Mouse (Mus musculus) embryonic facial prominence, embryonic 14.5 days (tissue): ENCODE data around the gene Kcna3. TPM values are rescaled to one million over a fixed set of nuclear protein-coding genes. Genes with fewer than 3 reads are reported as not detected.

ENCODE experiments used
- ATAC-seq: fragments of 200-750 bp; cut with Nextera tagmentation; 2 replicates; pipeline ENCODE4 v1.8.0; 2017; ENCODE audit warnings: low read depth, moderate number of reproducible peaks, moderate TSS enrichment
- DNase-seq: peaks from one replicate; pipeline ENCODE4 v3.0.0-alpha.2; 2015; ENCODE audit warnings: low spot score
- H3K27ac ChIP-seq: fragments of 300-500 bp; sonication (generic); replicated peaks from 2 replicates; pipeline ENCODE4 v1.5.1; 2014; ENCODE audit warnings: low read depth, mild to moderate bottlenecking, low read length, moderate library complexity
- H3K27me3 ChIP-seq: fragments of 300-500 bp; sonication (generic); replicated peaks from 2 replicates; pipeline ENCODE4 v1.6.1; 2014; ENCODE audit warnings: low read length; ENCODE audit not compliant: control insufficient read depth, insufficient read depth
- H3K36me3 ChIP-seq: fragments of 300-500 bp; sonication (generic); 2 replicates; pipeline ENCODE4 v1.6.1; 2014; ENCODE audit warnings: low read length, mixed read lengths; ENCODE audit not compliant: control insufficient read depth, insufficient read depth
- H3K4me1 ChIP-seq: fragments of 300-500 bp; sonication (generic); 2 replicates; pipeline ENCODE4 v1.6.1; 2014; ENCODE audit warnings: antibody characterized with exemption, low read length; ENCODE audit not compliant: control insufficient read depth, insufficient read depth
- H3K4me2 ChIP-seq: fragments of 300-500 bp; sonication (generic); 2 replicates; pipeline ENCODE4 v1.6.1; 2014; ENCODE audit warnings: low read depth, mild to moderate bottlenecking, low read length, moderate library complexity, mixed read lengths
- H3K4me3 ChIP-seq: fragments of 300-500 bp; sonication (generic); 2 replicates; pipeline ENCODE4 v1.5.1; 2014; ENCODE audit warnings: low read depth, mild to moderate bottlenecking, low read length
- H3K9ac ChIP-seq: fragments of 300-500 bp; sonication (generic); 2 replicates; pipeline ENCODE4 v1.6.1; 2014; ENCODE audit warnings: low read depth, mild to moderate bottlenecking, low read length, moderate library complexity, mixed read lengths
- H3K9me3 ChIP-seq: fragments of 300-500 bp; sonication (generic); 2 replicates; pipeline ENCODE4 v1.6.1; 2016; ENCODE audit warnings: low read length; ENCODE audit not compliant: control insufficient read depth
- WGBS: fragments of 180-500 bp; shearing (Covaris S2); extraction: QIAGEN DNeasy Blood & Tissue Kit; methylation state at CpG from one replicate; pipeline ENCODE4 v1.1.7; 2014; 5-methylcytosine and 5-hydroxymethylcytosine counted together
- polyA plus RNA-seq: library from polyadenylated mRNA; unstranded; fragments of >200 nt; fragmentation: Nextera tagmentation; extraction: Ambion mirVana; gene quantifications from 2 replicates; pipeline ENCODE4 v1.2.1, GENCODE M21; 2014

Kcna3 gene
- polyA plus RNA-seq, 1 experiment from 2014 or later: 1.0 TPM

DNA sequence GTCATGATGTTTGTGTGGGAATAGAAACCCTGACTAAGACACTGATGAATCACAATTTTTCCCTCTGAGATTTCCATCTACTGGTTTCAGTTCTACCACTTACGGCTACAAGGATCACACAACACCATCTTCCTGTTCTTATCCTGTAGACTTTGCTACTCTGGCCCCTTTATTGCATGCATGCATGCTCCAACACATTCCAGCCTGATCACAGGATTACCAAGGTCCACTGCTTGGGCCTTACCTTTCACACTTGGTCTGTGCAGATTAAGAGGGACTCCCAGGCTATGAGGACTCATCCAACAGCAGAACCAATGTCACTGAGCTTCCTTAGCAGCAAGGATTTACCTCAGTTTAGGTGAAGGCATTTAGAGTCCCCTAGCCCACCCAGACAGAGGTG is 39.7 kb downstream of the Kcna3 start:
- ATAC-seq: no peak
- no peak overlapping the region for H3K9ac ChIP-seq
- DNase-seq: no peak
- H3K36me3 ChIP-seq: no peaks in the 10 kb centered on the region
- no peaks in the 10 kb centered on the region for H3K9me3 ChIP-seq
- no peak overlapping the region for H3K4me2 ChIP-seq
- H3K27ac ChIP-seq: no peak overlapping the region
- H3K27me3 ChIP-seq: no peaks in the 10 kb centered on the region
- H3K4me1 ChIP-seq: no peaks in the 10 kb centered on the region
- 76% methylated on average over 1 of the region's 1 CpGs for WGBS
- H3K4me3 ChIP-seq: no peak overlapping the region

DNA sequence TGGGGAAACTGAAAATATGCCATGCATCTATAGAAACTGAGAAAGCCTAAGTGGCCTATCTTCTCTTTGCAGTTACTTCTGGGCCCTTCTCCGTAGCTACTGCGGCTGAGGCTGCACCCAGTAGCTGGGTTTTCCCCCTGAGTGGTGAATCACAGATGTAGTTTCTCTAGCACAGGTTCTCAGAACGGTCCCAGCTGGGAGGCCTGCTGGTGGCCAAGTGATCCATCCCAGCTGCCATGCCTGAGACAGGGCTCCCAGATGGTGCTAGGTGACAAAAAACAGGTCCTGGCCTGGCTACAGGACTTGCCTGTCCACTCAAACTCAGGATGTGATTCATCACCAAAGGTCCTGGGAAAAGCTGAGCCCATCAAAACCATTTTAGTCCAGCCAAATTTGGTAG is 40.7 kb downstream of the Kcna3 start:
- ATAC-seq: no peak
- no peak overlapping the region for H3K9ac ChIP-seq
- no peaks in the 10 kb centered on the region for H3K9me3 ChIP-seq
- no peak overlapping the region for H3K4me3 ChIP-seq
- H3K4me2 ChIP-seq: no peak overlapping the region
- no peaks in the 10 kb centered on the region for H3K36me3 ChIP-seq
- no peaks in the 10 kb centered on the region for H3K4me1 ChIP-seq
- H3K27ac ChIP-seq: no peak overlapping the region
- 83% methylated on average over 3 of the region's 3 CpGs for WGBS
- no peak for DNase-seq
- no peaks in the 10 kb centered on the region for H3K27me3 ChIP-seq

DNA sequence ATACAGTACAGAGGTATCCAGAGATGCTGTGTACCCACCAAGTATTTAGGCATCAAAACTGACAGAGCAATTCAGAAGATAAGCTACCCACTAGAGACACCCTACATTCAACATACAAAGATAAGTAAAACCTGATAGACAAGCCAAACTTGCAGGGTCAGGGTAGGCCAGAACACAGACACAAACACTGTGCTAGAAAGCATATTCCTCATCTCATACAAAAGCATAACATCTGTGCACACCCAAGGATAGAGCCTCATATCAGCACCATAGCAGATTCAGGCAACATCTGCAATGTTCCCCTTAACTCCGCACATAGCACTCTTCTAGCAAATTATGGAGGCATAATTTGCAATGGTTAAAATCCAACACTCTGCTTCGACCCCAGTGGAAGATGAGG is 41.1 kb downstream of the Kcna3 start:
- H3K4me3 ChIP-seq: no peak overlapping the region
- H3K4me1 ChIP-seq: no peaks in the 10 kb centered on the region
- H3K36me3 ChIP-seq: no peaks in the 10 kb centered on the region
- no peak overlapping the region for H3K27ac ChIP-seq
- WGBS: 95% methylated on average over 2 of the region's 2 CpGs
- ATAC-seq (no peak), DNase-seq (no peak)
- H3K9ac ChIP-seq: no peak overlapping the region
- no peak overlapping the region for H3K4me2 ChIP-seq
- H3K27me3 ChIP-seq: no peaks in the 10 kb centered on the region
- H3K9me3 ChIP-seq: no peaks in the 10 kb centered on the region

- no peaks in the 10 kb centered on the region for H3K27me3 ChIP-seq
- no peak overlapping the region for H3K9ac ChIP-seq
- H3K4me3 ChIP-seq: no peak overlapping the region
- no peaks in the 10 kb centered on the region for H3K36me3 ChIP-seq
- ATAC-seq (no peak), DNase-seq (no peak)
- no peaks in the 10 kb centered on the region for H3K9me3 ChIP-seq
- H3K4me2 ChIP-seq: no peak overlapping the region
- no peak overlapping the region for H3K27ac ChIP-seq
- H3K4me1 ChIP-seq: no peaks in the 10 kb centered on the region
- 79% methylated on average over 3 of the region's 3 CpGs for WGBS
Measured at GRCm38 (mm10) chr3:107080803-107081202, 44.8 kb downstream of the Kcna3 start.

- Histone ChIP-seq H3K27ac (no peak overlapping the region), H3K4me2 (no peak overlapping the region), H3K27me3 (no peaks in the 10 kb centered on the region), H3K4me3 (no peak overlapping the region), H3K36me3 (no peaks in the 10 kb centered on the region), H3K4me1 (no peaks in the 10 kb centered on the region), H3K9me3 (no peaks in the 10 kb centered on the region), H3K9ac (no peak overlapping the region)
- WGBS: 23% methylated on average over 3 of the region's 3 CpGs
- DNase-seq (peak; percentile 14), ATAC-seq (no peak)
Measured at GRCm38 (mm10) chr3:107081227-107081626, 45.3 kb downstream of the Kcna3 start.

- Histone ChIP-seq H3K4me2 (no peak overlapping the region), H3K4me3 (no peak overlapping the region), H3K9ac (no peak overlapping the region), H3K27ac (no peak overlapping the region), H3K4me1 (no peaks in the 10 kb centered on the region), H3K36me3 (no peaks in the 10 kb centered on the region), H3K27me3 (no peaks in the 10 kb centered on the region), H3K9me3 (no peaks in the 10 kb centered on the region)
- ATAC-seq (no peak), DNase-seq (no peak)
- WGBS: 77% methylated on average over 3 of the region's 3 CpGs
Measured at GRCm38 (mm10) chr3:107084586-107084985, 48.6 kb downstream of the Kcna3 start.

DNA sequence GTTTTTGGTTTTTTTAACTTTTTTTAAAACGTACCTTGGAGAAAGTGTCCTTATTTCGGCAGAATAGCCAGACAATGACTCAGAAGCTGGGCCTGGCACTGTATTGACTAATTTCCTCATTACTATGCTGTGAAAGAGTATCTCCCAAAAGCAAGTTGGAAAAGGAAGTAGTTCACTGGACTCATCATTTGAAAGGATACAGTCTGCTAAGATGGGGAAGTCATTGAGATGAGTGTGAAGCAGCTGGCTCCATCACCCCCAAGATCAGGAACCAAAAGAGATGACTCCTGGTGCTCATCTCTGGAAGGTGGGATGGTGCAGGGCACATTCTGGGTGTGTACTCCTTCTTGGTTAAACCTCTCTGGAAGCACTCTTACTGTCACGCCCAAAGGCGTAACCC is 51.4 kb downstream of the Kcna3 start:
- no peak overlapping the region for H3K4me3 ChIP-seq
- WGBS: 91% methylated on average over 4 of the region's 4 CpGs
- no peak for ATAC-seq

More for the DNA sequence above, 51.4 kb downstream of the Kcna3 start:
- no peak overlapping the region for H3K27ac ChIP-seq
- no peak for DNase-seq
- H3K9me3 ChIP-seq: no peaks in the 10 kb centered on the region
- no peak overlapping the region for H3K4me2 ChIP-seq
- no peaks in the 10 kb centered on the region for H3K4me1 ChIP-seq
- no peaks in the 10 kb centered on the region for H3K36me3 ChIP-seq
- no peaks in the 10 kb centered on the region for H3K27me3 ChIP-seq
- H3K9ac ChIP-seq: no peak overlapping the region

Other genes with a start within 250 kb of the Kcna3 start
- gene Cd53, start 246.0 kb upstream of the Kcna3 start, polyA plus RNA-seq: 13.8 and 14.9 TPM in 2 replicates
- gene Olfr266, start 209.9 kb upstream of the Kcna3 start, polyA plus RNA-seq: not detected in 2 replicates
- gene Kcna2, start 65.0 kb downstream of the Kcna3 start, polyA plus RNA-seq: 0.42 and 0.46 TPM in 2 replicates
- not detected in 2 replicates for gene Kcna10, start 146.9 kb downstream of the Kcna3 start, polyA plus RNA-seq
- not detected in 2 replicates for gene Cym, start 185.6 kb downstream of the Kcna3 start, polyA plus RNA-seq
- not detected in 2 replicates for gene A630076J17Rik, start 194.4 kb downstream of the Kcna3 start, polyA plus RNA-seq
- 0.14 TPM in 1 of 2 replicates, not detected in the other for gene Prok1, start 203.5 kb downstream of the Kcna3 start, polyA plus RNA-seq
- 182 and 192 TPM in 2 replicates for gene Lamtor5, start 242.7 kb downstream of the Kcna3 start, polyA plus RNA-seq